Mouse (Mus musculus): Measurements from ENCODE around the gene Cc2d2a. TPM values are rescaled to one million over a fixed set of nuclear protein-coding genes. Genes with fewer than 3 reads are reported as not detected.

Cc2d2a gene
- polyA plus RNA-seq, 1 experiment from 2014 or later = 17.1 TPM

DNA sequence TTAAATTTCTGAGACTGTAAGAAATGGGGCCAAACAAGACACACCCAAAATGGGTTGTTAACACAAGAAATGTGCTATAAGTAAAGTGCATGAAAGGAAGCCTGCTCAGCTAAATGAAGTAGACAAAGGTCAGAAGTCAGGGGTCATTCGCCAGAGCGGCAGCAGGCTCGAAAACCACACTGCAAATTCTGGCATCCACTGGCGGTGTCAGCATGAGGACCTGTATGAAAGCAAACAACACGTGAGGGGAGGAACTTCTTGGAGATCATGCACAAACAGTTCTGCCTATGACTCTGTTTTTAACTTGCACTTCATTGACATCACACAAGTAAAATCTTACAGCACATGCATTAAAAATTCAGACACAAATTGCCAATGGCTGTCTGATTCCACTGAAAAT, 83.0 kb downstream of the Cc2d2a start:
- ATAC-seq (replicated peaks; ENCODE audit: low FRiP score) = no peak
- Histone ChIP-seq H3K4me2 (no peak overlapping the region), H3K27me3 (no peaks in the 10 kb centered on the region), H3K4me3 (replicated peaks) (no peak overlapping the region), H3K27ac (no peak overlapping the region), H3K4me1 (no peaks in the 10 kb centered on the region), H3K36me3 (peaks cover 53% of the 10 kb centered on the region), H3K9ac (no peak overlapping the region), H3K9me3 (replicated peaks) (no peaks in the 10 kb centered on the region)
- WGBS = 46% methylated on average over 5 of the region's 5 CpGs

DNA sequence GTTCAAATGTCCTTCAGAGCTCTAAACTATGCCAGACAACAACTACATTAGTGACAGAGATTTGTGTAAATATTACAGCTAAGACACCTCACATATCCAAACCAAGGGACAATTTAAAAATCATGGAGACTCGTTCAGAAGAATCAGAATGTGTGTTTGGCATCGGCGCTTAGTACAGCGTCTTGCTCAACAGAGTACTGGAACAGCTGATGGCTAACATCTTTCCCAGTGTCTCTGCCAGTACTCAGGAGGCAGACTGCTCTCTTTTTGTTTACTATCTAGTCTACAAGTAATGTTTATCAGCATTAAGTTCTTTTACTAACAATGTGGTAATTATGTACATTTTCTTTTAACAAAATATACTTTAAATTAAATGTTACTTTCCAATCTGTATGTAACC, 85.9 kb downstream of the Cc2d2a start:
- 90% methylated on average over 4 of the region's 4 CpGs for WGBS
- no peak overlapping the region for H3K4me3 ChIP-seq (replicated peaks)
- no peak overlapping the region for H3K27ac ChIP-seq
- no peak overlapping the region for H3K9ac ChIP-seq
- H3K4me1 ChIP-seq = no peaks in the 10 kb centered on the region
- H3K36me3 ChIP-seq = peaks cover 35% of the 10 kb centered on the region
- no peak overlapping the region for H3K4me2 ChIP-seq
- no peaks in the 10 kb centered on the region for H3K27me3 ChIP-seq
- no peaks in the 10 kb centered on the region for H3K9me3 ChIP-seq (replicated peaks)
- no peak for ATAC-seq (replicated peaks; ENCODE audit: low FRiP score)

DNA sequence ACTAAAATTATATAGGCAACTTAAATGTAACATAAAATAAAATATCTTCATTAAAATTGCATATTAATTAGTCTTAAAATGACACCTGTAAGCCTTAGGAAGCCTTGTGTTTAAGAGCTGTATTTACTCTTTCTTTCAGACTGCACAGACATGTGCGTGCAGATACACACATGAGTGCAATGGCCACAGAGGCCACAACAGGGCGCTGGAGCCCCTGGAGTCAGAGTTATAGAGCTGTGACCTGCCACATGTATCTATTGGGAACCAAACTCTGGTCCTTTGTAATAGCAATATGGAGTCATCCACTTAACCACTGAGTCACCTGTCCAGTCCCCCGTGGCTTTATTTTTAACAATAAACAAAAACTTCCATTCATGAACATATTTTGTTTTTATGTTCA, 86.9 kb downstream of the Cc2d2a start:
- no peak overlapping the region for H3K4me2 ChIP-seq
- H3K9me3 ChIP-seq (replicated peaks) = no peaks in the 10 kb centered on the region
- H3K36me3 ChIP-seq = peaks cover 32% of the 10 kb centered on the region
- H3K27ac ChIP-seq = no peak overlapping the region
- H3K27me3 ChIP-seq = no peaks in the 10 kb centered on the region
- no peak overlapping the region for H3K9ac ChIP-seq
- H3K4me1 ChIP-seq = no peaks in the 10 kb centered on the region
- 91% methylated on average over 3 of the region's 3 CpGs for WGBS
- no peak for ATAC-seq (replicated peaks; ENCODE audit: low FRiP score)
- no peak overlapping the region for H3K4me3 ChIP-seq (replicated peaks)

DNA sequence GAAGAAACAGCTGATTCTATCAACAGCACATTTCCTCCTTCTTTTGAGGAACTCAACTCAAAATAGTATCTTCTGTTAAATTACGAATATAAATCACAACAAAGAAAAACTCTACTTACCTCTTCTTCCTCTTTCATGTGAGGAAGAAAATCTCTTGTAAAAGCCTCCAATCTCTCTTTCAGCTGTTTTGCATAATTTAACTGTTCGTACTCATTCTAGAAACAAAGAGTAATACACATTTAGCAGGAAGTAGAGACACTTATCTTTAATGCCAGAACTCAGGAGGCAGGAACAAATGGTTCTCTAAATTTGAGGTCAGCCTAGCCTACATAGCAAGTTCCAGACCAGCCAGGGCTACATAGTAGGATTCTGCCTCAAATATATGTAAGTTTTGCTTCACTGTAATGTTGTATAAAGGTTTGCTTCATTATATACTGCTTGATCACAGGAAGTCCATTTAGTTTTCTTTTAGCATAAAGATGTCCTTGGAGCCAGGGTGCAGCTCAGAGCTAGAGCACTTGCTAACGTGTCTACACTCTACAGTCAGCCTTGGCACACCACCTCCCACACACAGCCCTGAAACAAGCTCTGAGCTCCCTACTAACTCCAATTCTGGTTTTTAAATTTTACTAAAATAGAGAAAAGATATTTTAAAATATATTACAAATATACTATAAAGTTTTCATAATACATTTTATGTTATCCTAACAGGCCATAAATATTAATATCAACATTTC, 108.6 kb downstream of the Cc2d2a start:
- Histone ChIP-seq H3K4me2 (no peak overlapping the region), H3K4me1 (no peaks in the 10 kb centered on the region), H3K27me3 (no peaks in the 10 kb centered on the region), H3K27ac (no peak overlapping the region), H3K4me3 (replicated peaks) (no peak overlapping the region), H3K9me3 (replicated peaks) (no peaks in the 10 kb centered on the region), H3K36me3 (peaks cover 56% of the 10 kb centered on the region), H3K9ac (no peak overlapping the region)
- 82% methylated on average over 3 of the region's 3 CpGs for WGBS
- no peak for ATAC-seq (replicated peaks; ENCODE audit: low FRiP score)

DNA sequence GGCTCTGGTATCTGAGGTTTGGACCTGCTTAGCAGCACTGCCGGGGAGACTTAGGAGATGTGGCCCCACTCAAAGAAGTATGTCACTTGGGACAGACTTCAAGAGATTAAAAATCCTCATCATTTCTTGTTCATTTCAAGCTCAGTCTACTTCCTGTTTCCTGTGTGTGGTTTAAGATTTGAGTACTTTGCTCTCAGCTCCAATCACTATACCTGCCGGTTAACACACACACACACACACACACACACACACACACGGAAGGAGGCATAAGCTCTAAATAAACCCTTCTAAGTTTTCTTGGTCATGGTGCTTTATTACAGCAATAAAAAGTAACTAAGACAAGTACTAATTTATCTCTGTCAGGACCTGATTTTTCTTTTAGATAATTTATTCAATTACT, 109.4 kb downstream of the Cc2d2a start:
- Histone ChIP-seq H3K4me2 (no peak overlapping the region), H3K9me3 (replicated peaks) (no peaks in the 10 kb centered on the region), H3K27me3 (no peaks in the 10 kb centered on the region), H3K4me1 (no peaks in the 10 kb centered on the region), H3K9ac (no peak overlapping the region), H3K27ac (no peak overlapping the region), H3K4me3 (replicated peaks) (no peak overlapping the region), H3K36me3 (peaks cover 49% of the 10 kb centered on the region)
- WGBS = 70% methylated on average over 3 of the region's 3 CpGs
- no peak for ATAC-seq (replicated peaks; ENCODE audit: low FRiP score)

DNA sequence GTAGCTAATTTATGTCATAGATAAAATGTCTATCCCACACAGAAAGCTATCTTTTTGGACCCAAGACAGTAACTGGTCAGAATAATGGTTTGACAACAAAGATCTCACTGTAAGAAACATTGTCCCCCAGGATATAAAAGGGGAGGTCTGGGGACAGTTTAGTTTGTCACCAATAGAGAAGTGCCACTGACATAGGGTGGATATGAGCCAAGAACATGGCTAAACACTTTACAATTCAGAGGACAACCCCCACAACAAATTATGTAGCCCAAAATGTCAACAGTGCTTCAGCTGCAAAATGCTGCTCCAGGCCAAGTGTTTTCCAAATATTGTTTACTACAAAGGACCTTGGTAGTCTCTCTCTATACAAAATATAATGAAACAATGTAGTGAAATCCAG, 114.3 kb downstream of the Cc2d2a start:
- Histone ChIP-seq H3K9ac (no peak overlapping the region), H3K4me3 (replicated peaks) (no peak overlapping the region), H3K27ac (no peak overlapping the region), H3K27me3 (no peaks in the 10 kb centered on the region), H3K36me3 (peaks cover 17% of the 10 kb centered on the region), H3K4me1 (peaks cover 9% of the 10 kb centered on the region), H3K4me2 (no peak overlapping the region), H3K9me3 (replicated peaks) (no peaks in the 10 kb centered on the region)
- no peak for ATAC-seq (replicated peaks; ENCODE audit: low FRiP score)

DNA sequence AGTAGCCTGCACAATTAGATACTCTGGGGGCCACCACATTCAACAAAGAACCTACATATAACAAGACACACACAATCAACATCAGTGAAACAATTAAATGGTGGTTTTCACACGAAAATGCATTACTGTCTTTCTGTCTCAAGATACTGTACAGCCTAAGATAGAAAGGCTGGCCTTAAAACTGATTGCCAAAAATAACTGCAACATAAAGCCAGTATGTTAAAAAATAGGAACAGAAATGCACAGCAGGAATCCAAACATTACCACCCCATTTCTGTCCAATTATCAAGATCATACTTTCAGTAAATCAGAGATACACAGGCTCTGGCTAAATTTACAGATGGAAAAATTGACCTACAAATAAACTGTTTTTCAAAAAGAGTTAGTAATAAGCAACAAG, 114.8 kb downstream of the Cc2d2a start:
- 42% methylated on average over 1 of the region's 1 CpGs for WGBS
- Histone ChIP-seq H3K9me3 (replicated peaks) (no peaks in the 10 kb centered on the region), H3K4me1 (peaks cover 9% of the 10 kb centered on the region), H3K27ac (no peak overlapping the region), H3K9ac (no peak overlapping the region), H3K4me2 (no peak overlapping the region), H3K27me3 (no peaks in the 10 kb centered on the region), H3K4me3 (replicated peaks) (no peak overlapping the region), H3K36me3 (peaks cover 14% of the 10 kb centered on the region)
- ATAC-seq (replicated peaks; ENCODE audit: low FRiP score) = no peak

DNA sequence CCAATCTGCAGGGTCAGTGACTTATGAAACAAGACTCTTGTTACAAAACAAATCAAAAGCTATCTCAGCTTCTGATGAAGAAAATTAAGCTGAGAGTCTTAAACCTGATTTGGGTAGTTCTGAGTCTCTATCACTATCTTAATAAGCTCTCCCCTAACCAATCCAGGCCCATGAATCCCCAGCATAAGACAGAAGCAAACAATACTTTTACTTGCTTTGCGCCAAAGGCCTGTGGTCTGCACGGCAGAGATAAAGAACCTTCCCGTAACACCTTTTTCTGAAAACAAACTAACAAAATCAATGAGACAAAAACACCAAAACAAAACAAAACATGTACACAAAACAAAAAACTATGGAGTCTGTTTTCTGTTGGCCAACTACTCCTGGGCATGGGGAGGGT, 116.4 kb downstream of the Cc2d2a start:
- Histone ChIP-seq H3K4me1 (peaks cover 16% of the 10 kb centered on the region), H3K9me3 (replicated peaks) (no peaks in the 10 kb centered on the region), H3K27ac (no peak overlapping the region), H3K4me3 (replicated peaks) (no peak overlapping the region), H3K9ac (no peak overlapping the region), H3K27me3 (no peaks in the 10 kb centered on the region), H3K4me2 (no peak overlapping the region), H3K36me3 (peaks cover 4% of the 10 kb centered on the region; the same call in 1 of the 2 replicates)
- no peak for ATAC-seq (replicated peaks; ENCODE audit: low FRiP score)
- 95% methylated on average over 3 of the region's 3 CpGs for WGBS

DNA sequence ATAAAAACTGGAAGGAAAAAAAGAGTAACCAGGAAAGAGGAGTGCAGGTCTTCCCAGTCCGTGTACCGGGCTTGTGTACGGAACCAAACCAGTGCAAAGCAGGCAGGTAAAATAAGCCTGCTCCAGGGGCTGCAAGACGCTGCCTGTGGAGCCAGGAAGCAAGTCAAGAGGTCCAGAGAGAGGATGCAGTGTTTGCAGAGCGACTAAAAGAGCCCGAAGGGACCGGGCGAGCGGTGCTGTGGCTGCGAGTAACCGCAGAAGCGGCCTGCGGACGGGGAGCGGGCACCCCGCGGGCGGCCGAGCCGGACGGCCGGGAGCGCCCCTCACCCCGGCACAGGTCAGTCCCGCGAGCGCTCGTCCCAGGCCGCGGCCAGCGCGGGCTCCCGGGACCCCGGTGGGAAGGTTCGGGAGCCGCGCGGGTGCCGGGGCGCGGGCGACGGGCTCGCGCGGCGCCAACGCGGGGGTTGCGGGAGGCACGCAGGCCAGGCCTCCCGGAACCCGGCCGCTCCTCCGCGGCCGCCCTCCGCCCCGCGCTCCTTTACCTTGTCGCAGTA, 119.4 kb downstream of the Cc2d2a start:
- WGBS = under 1% methylated on average over 43 of the region's 61 CpGs
- Histone ChIP-seq H3K27me3 (no peaks in the 10 kb centered on the region), H3K4me3 (replicated peaks) (peak overlapping the region; percentile 87), H3K27ac (peak overlapping the region; percentile 94), H3K4me2 (peak overlapping the region; percentile 88), H3K4me1 (peaks cover 16% of the 10 kb centered on the region), H3K9me3 (replicated peaks) (no peaks in the 10 kb centered on the region), H3K9ac (peak overlapping the region; percentile 95), H3K36me3 (peaks cover 4% of the 10 kb centered on the region; the same call in 1 of the 2 replicates)
- ATAC-seq (replicated peaks; ENCODE audit: low FRiP score) = peak; percentile 82

DNA sequence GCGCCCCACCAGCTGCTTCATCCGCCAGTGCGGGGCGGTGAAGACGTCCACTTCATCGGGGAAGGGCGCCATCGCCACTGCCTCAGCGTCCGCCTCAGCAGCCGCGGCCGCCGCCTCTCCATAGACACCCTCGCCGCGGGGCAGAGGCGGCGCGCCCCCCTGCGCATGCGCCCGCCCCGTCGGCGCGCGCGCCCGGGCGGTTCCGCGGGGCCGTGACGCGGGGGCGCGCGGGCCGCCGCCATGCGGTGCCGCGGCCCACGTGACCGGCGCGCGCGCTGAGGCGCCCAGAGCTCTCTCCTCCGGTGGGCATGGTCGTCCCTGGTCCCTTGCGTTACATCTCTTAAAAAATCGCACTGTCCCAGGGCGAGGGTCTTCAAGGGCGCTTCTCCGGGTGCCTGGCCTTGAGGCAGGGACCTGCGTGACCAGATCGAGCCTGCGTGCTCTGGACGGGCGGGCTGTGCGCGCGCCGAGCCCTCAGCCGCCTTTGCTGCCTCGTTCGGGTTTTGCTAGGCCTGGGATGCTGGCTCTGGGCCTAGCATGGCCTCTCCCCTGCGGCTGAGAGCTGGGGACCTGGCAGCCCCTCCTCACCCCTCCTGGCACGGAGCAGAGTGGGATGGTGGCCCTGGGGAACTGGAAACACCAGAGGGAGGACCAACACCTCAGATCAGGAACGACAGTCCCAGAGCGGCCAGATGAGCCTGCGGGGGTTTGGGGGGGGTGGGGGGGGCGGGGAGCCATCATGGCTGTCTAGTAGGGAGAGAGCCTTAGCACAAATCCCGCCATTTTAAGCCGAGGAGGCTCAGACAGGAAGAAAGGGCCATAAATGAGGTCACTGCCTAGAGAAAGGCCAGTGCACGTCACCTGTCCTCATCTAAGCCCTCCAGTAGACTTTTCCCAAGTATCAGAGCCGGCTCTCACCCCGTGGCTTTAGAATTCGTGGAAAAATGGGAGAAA, 120.1 kb downstream of the Cc2d2a start:
- H3K4me3 ChIP-seq (replicated peaks) = peak overlapping the region; percentile 87
- WGBS = 2% methylated on average over 70 of the region's 82 CpGs

DNA sequence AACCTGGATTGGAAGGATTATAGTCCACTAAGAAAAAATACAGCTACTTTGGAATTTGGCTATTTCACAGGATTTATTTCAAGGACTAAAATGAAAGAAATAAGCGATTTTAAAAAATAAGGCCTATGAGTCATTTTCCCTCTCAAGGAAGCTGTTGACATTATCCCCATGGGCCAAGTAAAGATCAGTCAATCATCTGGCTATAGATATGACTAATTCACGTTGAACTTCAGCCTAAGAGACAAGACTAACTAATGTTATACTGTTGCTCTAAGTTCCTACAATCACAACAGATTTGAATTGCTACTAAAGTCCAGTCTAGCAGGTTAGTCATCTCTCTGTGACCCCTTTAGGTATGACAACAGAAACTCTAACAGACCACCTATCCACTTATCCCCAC, 121.8 kb downstream of the Cc2d2a start:
- WGBS = 90% methylated on average over 2 of the region's 2 CpGs
- H3K27ac ChIP-seq = no peak overlapping the region
- no peak overlapping the region for H3K4me3 ChIP-seq (replicated peaks)
- H3K9me3 ChIP-seq (replicated peaks) = no peaks in the 10 kb centered on the region
- no peak overlapping the region for H3K4me2 ChIP-seq
- H3K4me1 ChIP-seq = peaks cover 16% of the 10 kb centered on the region
- H3K27me3 ChIP-seq = no peaks in the 10 kb centered on the region
- no peak for ATAC-seq (replicated peaks; ENCODE audit: low FRiP score)
- no peaks in the 10 kb centered on the region for H3K36me3 ChIP-seq
- H3K9ac ChIP-seq = no peak overlapping the region

More for the DNA sequence above, 120.1 kb downstream of the Cc2d2a start:
- H3K4me2 ChIP-seq = peak overlapping the region; percentile 88
- peaks cover 4% of the 10 kb centered on the region; the same call in 1 of the 2 replicates for H3K36me3 ChIP-seq
- peak; percentile 94 for ATAC-seq (replicated peaks; ENCODE audit: low FRiP score)
- H3K4me1 ChIP-seq = peaks cover 16% of the 10 kb centered on the region
- H3K27me3 ChIP-seq = no peaks in the 10 kb centered on the region
- no peaks in the 10 kb centered on the region for H3K9me3 ChIP-seq (replicated peaks)
- peak overlapping the region; percentile 95 for H3K9ac ChIP-seq
- peak overlapping the region; percentile 94 for H3K27ac ChIP-seq

DNA sequence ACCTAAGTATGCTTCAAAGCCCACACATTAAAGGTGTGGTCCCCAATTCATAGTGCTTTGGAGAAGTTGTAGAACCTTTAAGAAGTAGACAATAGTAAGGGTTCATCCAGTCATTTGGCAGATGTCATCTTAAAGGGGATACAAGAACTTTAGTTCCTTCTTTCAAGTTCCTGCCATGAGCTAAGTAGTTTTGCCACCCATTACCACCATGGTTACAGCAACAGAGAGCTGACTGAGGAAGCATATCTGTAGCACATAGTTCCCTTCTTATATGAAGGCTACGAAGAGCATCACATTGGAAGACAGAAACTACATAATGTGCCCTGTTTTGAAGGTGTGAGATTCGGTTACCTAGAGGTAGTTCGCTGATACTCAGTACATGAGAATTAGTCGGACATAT, 124.5 kb downstream of the Cc2d2a start:
- no peaks in the 10 kb centered on the region for H3K36me3 ChIP-seq
- H3K4me3 ChIP-seq (replicated peaks) = no peak overlapping the region
- 90% methylated on average over 4 of the region's 4 CpGs for WGBS
- no peaks in the 10 kb centered on the region for H3K27me3 ChIP-seq
- H3K4me2 ChIP-seq = no peak overlapping the region
- no peak overlapping the region for H3K27ac ChIP-seq
- no peak overlapping the region for H3K9ac ChIP-seq
- no peaks in the 10 kb centered on the region for H3K9me3 ChIP-seq (replicated peaks)
- no peak for ATAC-seq (replicated peaks; ENCODE audit: low FRiP score)
- H3K4me1 ChIP-seq = peaks cover 7% of the 10 kb centered on the region

Data from kidney, embryonic 15.5 days (tissue).